Mouse (Mus musculus): ENCODE measurements around the gene Ltbp1.
"Not testable (repeated sequence)": the region's sequence is repeated elsewhere in the genome, so short reads cannot be mapped to it uniquely, and the experiment has no call there.

The Ltbp1 gene

GRCm38 (mm10) chr17:75110252-75111205 is 105.2 kb downstream of the Ltbp1 start:
- no peak for DNase-seq (ENCODE audit: low spot score in 2 of 2)

GRCm38 (mm10) chr17:75115594-75115993 is 110.2 kb downstream of the Ltbp1 start:
- no peak for DNase-seq (ENCODE audit: low spot score in 2 of 2)

- DNase-seq (ENCODE audit: low spot score in 2 of 2): no peak
Measured at GRCm38 (mm10) chr17:75118896-75119295, 113.5 kb downstream of the Ltbp1 start.

GRCm38 (mm10) chr17:75119422-75119821 is 114.1 kb downstream of the Ltbp1 start:
- no peak for DNase-seq (ENCODE audit: low spot score in 2 of 2)

- DNase-seq (ENCODE audit: low spot score in 2 of 2): no peak
Measured at GRCm38 (mm10) chr17:75120071-75120470, 114.7 kb downstream of the Ltbp1 start.

- DNase-seq (ENCODE audit: low spot score in 2 of 2): no peak
Measured at GRCm38 (mm10) chr17:75122584-75123282, 117.4 kb downstream of the Ltbp1 start.

- no peak for DNase-seq (ENCODE audit: low spot score in 2 of 2)
Measured at GRCm38 (mm10) chr17:75128337-75128935, 123.1 kb downstream of the Ltbp1 start.

- DNase-seq (ENCODE audit: low spot score in 2 of 2): no peak
Measured at GRCm38 (mm10) chr17:75133983-75134382, 128.6 kb downstream of the Ltbp1 start.

GRCm38 (mm10) chr17:75139731-75140130 is 134.4 kb downstream of the Ltbp1 start:
- DNase-seq (ENCODE audit: low spot score in 2 of 2): no peak

- DNase-seq (ENCODE audit: low spot score in 2 of 2): not testable (repeated sequence)
Measured at GRCm38 (mm10) chr17:75142845-75143244, 137.5 kb downstream of the Ltbp1 start.

- DNase-seq (ENCODE audit: low spot score in 2 of 2): no peak
Measured at GRCm38 (mm10) chr17:75143927-75144326, 138.6 kb downstream of the Ltbp1 start.

GRCm38 (mm10) chr17:75147218-75147617 is 141.8 kb downstream of the Ltbp1 start:
- no peak for DNase-seq (ENCODE audit: low spot score in 2 of 2)

GRCm38 (mm10) chr17:75151800-75152199 is 146.4 kb downstream of the Ltbp1 start:
- DNase-seq (ENCODE audit: low spot score in 2 of 2): no peak

- no peak for DNase-seq (ENCODE audit: low spot score in 2 of 2)
Measured at GRCm38 (mm10) chr17:75153088-75153487, 147.7 kb downstream of the Ltbp1 start.

- no peak for DNase-seq (ENCODE audit: low spot score in 2 of 2)
Measured at GRCm38 (mm10) chr17:75158385-75158784, 153.0 kb downstream of the Ltbp1 start.

GRCm38 (mm10) chr17:75159066-75159787 is 153.9 kb downstream of the Ltbp1 start:
- DNase-seq (ENCODE audit: low spot score in 2 of 2): no peak

- DNase-seq (ENCODE audit: low spot score in 2 of 2): no peak
Measured at GRCm38 (mm10) chr17:75161062-75161461, 155.7 kb downstream of the Ltbp1 start.

GRCm38 (mm10) chr17:75161931-75162330 is 156.6 kb downstream of the Ltbp1 start:
- no peak for DNase-seq (ENCODE audit: low spot score in 2 of 2)

- DNase-seq (ENCODE audit: low spot score in 2 of 2): no peak
Measured at GRCm38 (mm10) chr17:75164566-75164965, 159.2 kb downstream of the Ltbp1 start.

- no peak for DNase-seq (ENCODE audit: low spot score in 2 of 2)
Measured at GRCm38 (mm10) chr17:75168572-75169200, 163.3 kb downstream of the Ltbp1 start.

GRCm38 (mm10) chr17:75171659-75172058 is 166.3 kb downstream of the Ltbp1 start:
- DNase-seq (ENCODE audit: low spot score in 2 of 2): no peak

Data from cerebellum, postnatal 4 days (tissue).